Mouse (Mus musculus) olfactory bulb, adult 2 months (tissue): ENCODE measurements around the gene Zbtb14.

Experiments
- CTCF ChIP-seq: fragments of 200-500 bp; IDR thresholded peaks from 2 replicates; pipeline ENCODE4 v1.5.1; 2012; ENCODE audit warnings: low read depth, mild to moderate bottlenecking, low read length, moderate library complexity; ENCODE audit not compliant: insufficient read depth
- POLR2A ChIP-seq: fragments of 200-500 bp; IDR thresholded peaks from 2 replicates; pipeline ENCODE4 v1.6.1; 2012; ENCODE audit warnings: mild to moderate bottlenecking, low read depth, low read length, moderate library complexity; ENCODE audit not compliant: insufficient read depth

DNA sequence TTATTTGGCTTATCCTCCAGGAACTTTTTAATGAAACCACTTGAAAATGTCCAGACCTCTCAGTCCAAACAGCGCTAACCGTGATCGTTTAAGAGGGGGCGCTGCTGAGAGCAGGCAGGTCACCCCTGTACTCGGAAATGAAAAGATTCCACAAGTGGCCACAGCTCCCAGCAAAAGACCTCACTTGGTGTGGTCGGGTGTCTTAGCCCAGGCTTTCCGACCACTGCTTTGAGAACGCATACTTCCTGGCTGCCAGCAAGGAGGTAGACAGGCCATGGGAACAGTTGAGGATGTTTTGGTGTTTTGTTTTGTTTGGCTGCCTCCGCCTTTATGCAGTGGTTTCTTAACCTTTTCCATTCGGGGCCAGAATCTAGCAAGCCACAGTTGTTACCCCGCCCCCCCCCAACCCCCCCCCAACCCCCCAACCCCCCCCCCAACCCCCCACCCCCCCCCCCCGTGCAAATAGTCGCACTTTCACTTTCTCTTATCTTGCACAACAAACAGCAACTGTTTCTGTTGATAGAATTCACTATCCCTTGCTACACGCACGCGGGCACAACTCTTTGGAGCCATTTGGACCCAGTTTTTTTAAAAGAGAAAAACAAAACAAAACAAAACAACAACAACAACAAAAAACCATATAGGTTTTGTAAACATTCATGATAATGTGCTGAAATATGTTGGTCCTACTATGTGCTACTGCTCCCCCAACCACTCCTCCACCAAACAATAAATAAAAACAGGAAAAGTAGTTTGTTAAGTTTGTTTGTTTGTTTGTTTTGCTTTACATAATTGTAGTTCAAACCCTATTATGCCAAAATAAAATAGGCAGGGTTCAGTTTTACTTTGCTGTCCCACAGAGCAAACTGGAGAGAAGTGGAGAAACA lies 13.5 kb downstream of the Zbtb14 start:
- TF ChIP-seq CTCF (no peak), POLR2A (no peak)
